Mouse (Mus musculus) adrenal gland, postnatal 4 days (tissue): ENCODE results near the gene Olfr181. TPM values are rescaled to one million over a fixed set of nuclear protein-coding genes. Genes with fewer than 3 reads are reported as not detected.

Experiments
- DNase-seq, 2 experiments: peaks; one replicate each; pipeline ENCODE4 v3.0.0; 2021 to 2022; ENCODE audit warnings: low spot score in 2 of 2, mixed read lengths in 2 of 2
- long read RNA-seq, 2 experiments: library from polyadenylated mRNA; stranded (forward); transcript quantifications; one replicate each; pipeline ENCODE4 v2.0.0; 2021
- total RNA-seq, 2 experiments: library from RNA; stranded (reverse); gene quantifications; 2 replicates each; pipeline ENCODE4 v1.2.3; 2021

Olfr181 gene
- total RNA-seq: not detected
- long read RNA-seq, experiment 1: 0 reads
- long read RNA-seq, experiment 2: 0 reads

DNA sequence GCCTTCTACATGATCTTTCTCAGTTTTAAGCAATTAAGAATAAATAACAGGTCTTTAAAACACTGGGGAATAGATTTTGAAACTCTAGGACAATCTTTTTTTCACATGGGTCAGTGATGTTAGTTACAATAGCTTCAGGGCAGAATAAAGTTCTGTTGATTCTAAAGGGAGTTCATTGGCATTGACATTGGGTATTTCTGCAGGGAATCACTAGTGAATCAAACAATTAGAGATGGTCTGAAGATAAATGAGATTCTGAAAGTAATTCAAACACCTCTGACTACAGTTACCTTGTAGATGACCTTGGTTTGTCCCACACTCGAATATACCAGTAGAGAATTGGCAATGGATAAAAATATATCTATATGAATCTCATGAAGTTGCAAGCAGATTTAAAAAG lies at the start of gene Olfr181:
Gene Olfr181, minus strand, starts transcription at position 101 of the 400 bp plus-strand sequence.
- no peak for DNase-seq

DNA sequence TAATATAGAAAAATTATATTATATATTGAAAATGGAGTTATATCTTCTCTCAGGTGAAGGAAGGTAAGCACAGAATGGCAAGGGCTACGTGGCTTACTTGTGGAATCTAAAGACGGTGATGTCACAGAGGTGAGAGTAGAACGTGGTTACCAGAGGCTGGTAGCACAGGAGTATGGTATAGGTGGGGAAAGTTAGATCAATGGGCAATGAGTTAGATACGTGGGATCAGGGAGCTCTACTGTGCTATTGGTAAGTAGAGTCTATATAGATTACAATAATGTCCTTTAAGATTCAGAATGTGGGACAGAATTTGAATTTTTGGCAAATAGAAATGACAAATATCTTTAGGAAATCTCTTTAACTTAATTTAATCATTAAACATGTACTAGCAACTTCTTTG lies 737 bp upstream of the Olfr181 start, which contains the start of gene Olfr180:
Gene Olfr180, minus strand, starts transcription at position 101 of the 400 bp plus-strand sequence.
- DNase-seq: no peak

DNA sequence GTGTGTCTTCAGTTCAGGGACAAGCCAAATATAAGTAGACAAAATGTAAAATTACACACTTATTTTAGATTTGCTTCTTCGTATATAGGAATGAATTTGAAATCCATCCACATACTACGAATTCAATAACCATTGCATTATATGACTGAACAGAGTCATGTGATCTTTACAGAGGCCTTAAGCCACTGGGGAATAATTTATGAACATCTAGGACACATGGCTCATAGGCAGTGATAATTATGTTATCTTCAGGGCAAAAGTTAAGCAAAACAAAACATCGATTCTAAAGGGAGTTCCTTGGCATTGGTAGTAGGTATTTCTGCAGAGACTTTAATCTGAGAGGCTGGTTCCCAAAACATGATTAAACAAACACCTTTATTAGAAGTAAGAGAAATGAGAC lies 36.6 kb downstream of the Olfr181 start, which contains the start of gene Olfr178:
Gene Olfr178, minus strand, starts transcription at position 101 of the 400 bp plus-strand sequence.
- DNase-seq: no peak

DNA sequence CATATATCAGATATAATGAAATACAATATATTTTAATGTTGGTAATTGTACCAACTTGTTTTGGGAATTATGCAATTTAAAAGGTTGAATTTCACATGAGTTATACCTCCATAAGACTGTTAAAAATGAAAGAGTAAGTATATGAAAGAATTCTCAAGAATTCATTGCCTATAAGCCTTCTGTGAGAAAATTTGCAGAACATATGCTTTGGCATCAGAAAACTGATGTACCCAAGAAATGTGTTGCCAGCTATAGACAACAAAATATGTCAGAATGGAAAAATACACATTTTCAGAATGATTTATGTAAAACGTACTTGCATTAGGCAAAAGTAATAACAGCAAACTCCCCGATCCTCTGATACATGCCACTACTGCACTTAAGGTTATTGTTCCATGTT lies 44.1 kb downstream of the Olfr181 start:
- no peak for DNase-seq

Other genes starting within 250 kb of the Olfr181 start
- gene Gpr15, start 209.7 kb downstream of the Olfr181 start, total RNA-seq: not detected
- 10 to 100 TPM; 71.9 to 75.0 TPM for gene Cldnd1, start 200.8 kb downstream of the Olfr181 start, total RNA-seq
- gene Olfr172, start 165.6 kb downstream of the Olfr181 start, total RNA-seq: not detected
- gene Olfr173, start 128.5 kb downstream of the Olfr181 start, total RNA-seq: not detected
- gene Olfr175-ps1, start 102.0 kb downstream of the Olfr181 start, total RNA-seq: not detected
- gene Olfr177, start 54.0 kb downstream of the Olfr181 start, total RNA-seq: not detected
- gene Olfr178, start 36.7 kb downstream of the Olfr181 start, total RNA-seq: not detected
- not detected for gene Olfr180, start 637 bp upstream of the Olfr181 start, total RNA-seq
- gene Olfr183, start 66.6 kb upstream of the Olfr181 start, total RNA-seq: not detected
- not detected for gene Olfr186, start 101.5 kb upstream of the Olfr181 start, total RNA-seq
- not detected for gene Olfr187, start 111.0 kb upstream of the Olfr181 start, total RNA-seq
- not detected for gene Olfr190, start 149.2 kb upstream of the Olfr181 start, total RNA-seq
- not detected for gene Olfr191, start 161.1 kb upstream of the Olfr181 start, total RNA-seq
- gene Olfr193, start 183.1 kb upstream of the Olfr181 start, total RNA-seq: not detected
- gene Olfr194, start 192.3 kb upstream of the Olfr181 start, total RNA-seq: not detected
- not detected for gene Olfr195, start 218.3 kb upstream of the Olfr181 start, total RNA-seq
- not detected for gene Olfr196, start 241.7 kb upstream of the Olfr181 start, total RNA-seq